Mouse (Mus musculus) heart, postnatal 0 days (tissue): ENCODE measurements around the gene Adora2b. TPM values are rescaled to one million over a fixed set of nuclear protein-coding genes. Genes with fewer than 3 reads are reported as not detected.
A peak's percentile ranks its signal among the peaks of the same experiment; 100 is the strongest.

Experiments used
- ATAC-seq: fragments of 200-750 bp; cut with Nextera tagmentation; 2 replicates; pipeline ENCODE4 v1.8.0; 2017; ENCODE audit warnings: low read depth, moderate number of reproducible peaks, moderate library complexity; ENCODE audit not compliant: insufficient read depth
- DNase-seq: peaks from one replicate; pipeline ENCODE4 v3.0.0-alpha.2; 2016; ENCODE audit warnings: low spot score
- H3K27ac ChIP-seq: fragments of 300-500 bp; sonication (generic); 2 replicates; pipeline ENCODE4 v1.5.1; 2014; ENCODE audit warnings: low read depth, mild to moderate bottlenecking
- H3K27me3 ChIP-seq: fragments of 300-500 bp; sonication (generic); 2 replicates; pipeline ENCODE4 v1.6.1; 2014; ENCODE audit warnings: low read length, mixed read lengths; ENCODE audit not compliant: control insufficient read depth, insufficient read depth
- H3K36me3 ChIP-seq: fragments of 300-500 bp; sonication (generic); replicated peaks from 2 replicates; pipeline ENCODE4 v1.6.1; 2014; ENCODE audit warnings: low read length, mixed read lengths; ENCODE audit not compliant: control insufficient read depth, insufficient read depth
- H3K4me1 ChIP-seq: fragments of 300-500 bp; sonication (generic); 2 replicates; pipeline ENCODE4 v1.6.1; 2014; ENCODE audit warnings: antibody characterized with exemption; ENCODE audit not compliant: control insufficient read depth, insufficient read depth
- H3K4me2 ChIP-seq: fragments of 300-500 bp; sonication (generic); 2 replicates; pipeline ENCODE4 v1.6.1; 2014; ENCODE audit warnings: low read depth, mild to moderate bottlenecking, low read length, moderate library complexity
- H3K4me3 ChIP-seq: fragments of 300-500 bp; sonication (generic); 2 replicates; pipeline ENCODE4 v1.5.1; 2014; ENCODE audit warnings: low read depth, low read length
- H3K9ac ChIP-seq: fragments of 300-500 bp; sonication (generic); replicated peaks from 2 replicates; pipeline ENCODE4 v1.6.1; 2014; ENCODE audit warnings: low read depth, low read length, mixed read lengths
- H3K9me3 ChIP-seq: fragments of 300-500 bp; sonication (generic); replicated peaks from 2 replicates; pipeline ENCODE4 v1.6.1; 2016; ENCODE audit warnings: low read length; ENCODE audit not compliant: control insufficient read depth
- CTCF ChIP-seq: IDR thresholded peaks from 2 replicates; pipeline ENCODE4 v1.5.1; 2016; ENCODE audit warnings: antibody characterized with exemption, control low read depth, low read depth
- EP300 ChIP-seq: IDR thresholded peaks from 2 replicates; pipeline ENCODE4 v1.6.1; 2016; ENCODE audit warnings: antibody characterized with exemption, low read depth
- WGBS: fragments of 180-500 bp; shearing (Covaris S2); extraction: QIAGEN DNeasy Blood & Tissue Kit; methylation state at CpG from one replicate; pipeline ENCODE4 v1.1.7; 2014; 5-methylcytosine and 5-hydroxymethylcytosine counted together
- polyA plus RNA-seq: library from polyadenylated mRNA; unstranded; fragments of >200 nt; fragmentation: Nextera tagmentation; extraction: Ambion mirVana; gene quantifications from 2 replicates; pipeline ENCODE4 v1.2.1, GENCODE M21; 2015
- total RNA-seq: library from RNA; depleted of rRNA; stranded (reverse); fragments of >200 nt; gene quantifications from 2 replicates; pipeline ENCODE4 v1.2.3, GENCODE M21; 2014; ENCODE audit warnings: low replicate concordance

The Adora2b gene
- total and polyA plus RNA-seq, 2 experiments from 2014 or later = 0.11 to 0.57 TPM

DNA sequence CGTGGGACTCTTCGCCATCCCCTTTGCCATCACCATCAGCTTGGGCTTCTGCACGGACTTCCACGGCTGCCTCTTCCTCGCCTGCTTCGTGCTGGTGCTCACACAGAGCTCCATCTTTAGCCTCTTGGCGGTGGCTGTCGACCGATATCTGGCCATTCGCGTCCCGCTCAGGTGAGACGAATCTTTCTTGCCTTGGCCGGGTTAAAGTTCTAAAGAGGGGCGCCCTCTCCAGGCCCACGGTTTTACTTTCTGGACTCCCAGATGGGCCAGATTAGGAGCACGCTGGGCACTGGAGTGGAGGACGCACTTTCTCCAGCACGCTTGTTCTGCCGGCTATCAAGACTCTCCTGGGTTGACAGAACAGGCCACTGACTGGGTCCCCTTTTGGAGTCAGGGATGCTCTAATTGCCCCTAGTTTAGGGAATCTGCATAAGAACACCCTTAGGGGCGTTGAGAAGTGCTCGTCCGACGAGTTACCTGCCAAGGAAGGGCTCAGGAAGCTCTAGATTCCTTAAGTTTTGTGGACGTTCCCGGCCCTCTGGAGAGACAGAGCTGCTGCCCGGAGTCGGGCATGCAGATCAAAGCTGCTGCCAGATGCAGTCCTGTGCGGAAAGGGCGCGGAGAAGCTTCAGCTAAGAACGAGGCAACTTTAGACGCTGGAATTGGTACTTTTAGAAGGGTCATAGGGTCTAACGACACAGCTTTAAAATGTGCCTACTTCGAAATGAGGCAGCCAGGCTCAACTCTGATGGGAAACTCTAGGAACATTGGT, 668 bp downstream of the Adora2b start:
- H3K9ac ChIP-seq = peak overlapping the region; percentile 10; the same call in 1 of the 2 replicates
- H3K4me1 ChIP-seq = peaks cover 8% of the 10 kb centered on the region
- ATAC-seq (no peak; the same call in 1 of the 2 replicates), DNase-seq (no peak)
- TF ChIP-seq EP300 = no peak
- no peak for TF ChIP-seq CTCF
- H3K36me3 ChIP-seq = no peaks in the 10 kb centered on the region
- H3K4me3 ChIP-seq = peak overlapping the region; percentile 58
- H3K27me3 ChIP-seq = peaks cover 47% of the 10 kb centered on the region
- WGBS = 6% methylated on average over 35 of the region's 35 CpGs
- no peaks in the 10 kb centered on the region for H3K9me3 ChIP-seq
- peak overlapping the region; percentile 96 for H3K4me2 ChIP-seq
- H3K27ac ChIP-seq = no peak overlapping the region

DNA sequence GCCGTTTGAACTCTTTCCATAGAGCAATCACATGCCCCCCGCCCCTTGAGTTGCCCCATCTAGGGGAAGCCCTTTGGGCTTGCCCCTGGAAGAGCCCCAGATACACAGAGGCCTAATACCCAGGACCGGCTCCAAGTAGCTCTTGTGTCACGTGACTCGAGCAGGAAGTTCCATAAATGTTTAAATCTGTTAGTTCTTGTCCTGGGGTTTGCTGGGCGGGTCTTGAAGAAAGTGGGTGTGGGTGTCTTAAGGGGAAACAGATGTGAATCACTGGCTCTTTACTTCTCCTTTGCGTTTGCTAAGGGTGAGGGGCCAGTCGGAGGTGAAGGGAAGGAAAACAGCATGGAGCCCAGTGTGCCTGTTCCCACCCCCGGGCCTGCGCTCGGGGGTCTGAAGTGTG, 2.3 kb downstream of the Adora2b start:
- H3K9ac ChIP-seq = no peak overlapping the region
- WGBS = 61% methylated on average over 11 of the region's 11 CpGs
- H3K27ac ChIP-seq = no peak overlapping the region
- peaks cover 8% of the 10 kb centered on the region for H3K4me1 ChIP-seq
- no peaks in the 10 kb centered on the region for H3K36me3 ChIP-seq
- no peaks in the 10 kb centered on the region for H3K9me3 ChIP-seq
- DNase-seq (no peak), ATAC-seq (no peak)
- H3K27me3 ChIP-seq = peaks cover 47% of the 10 kb centered on the region
- H3K4me2 ChIP-seq = no peak overlapping the region
- H3K4me3 ChIP-seq = no peak overlapping the region
- TF ChIP-seq EP300 (no peak), CTCF (no peak)

DNA sequence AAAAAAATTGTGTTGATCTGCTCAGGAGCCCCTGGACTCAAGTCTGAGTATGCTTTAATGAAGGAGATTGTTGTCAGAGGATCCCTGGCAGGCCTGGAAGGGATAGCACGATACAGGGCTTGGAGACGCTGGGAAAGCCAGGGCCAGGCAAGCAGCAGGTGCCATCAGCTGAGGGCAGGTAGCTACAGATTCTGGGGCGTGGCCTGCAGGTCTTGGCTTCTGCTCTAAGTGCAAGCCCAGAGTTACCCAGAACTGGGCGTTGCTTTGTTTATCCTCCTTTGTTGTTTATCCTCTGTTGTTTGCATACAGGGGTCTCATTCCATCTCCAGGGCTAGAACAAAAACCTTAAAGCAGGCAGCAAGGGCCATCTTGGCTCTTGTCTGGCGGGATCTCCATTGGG, 4.6 kb downstream of the Adora2b start:
- Histone ChIP-seq H3K9ac (no peak overlapping the region), H3K4me1 (peaks cover 8% of the 10 kb centered on the region), H3K27me3 (peaks cover 43% of the 10 kb centered on the region), H3K27ac (no peak overlapping the region), H3K9me3 (no peaks in the 10 kb centered on the region), H3K36me3 (no peaks in the 10 kb centered on the region), H3K4me3 (no peak overlapping the region), H3K4me2 (no peak overlapping the region)
- TF ChIP-seq CTCF (no peak), EP300 (no peak)
- DNase-seq (no peak), ATAC-seq (no peak)
- 82% methylated on average over 5 of the region's 5 CpGs for WGBS

DNA sequence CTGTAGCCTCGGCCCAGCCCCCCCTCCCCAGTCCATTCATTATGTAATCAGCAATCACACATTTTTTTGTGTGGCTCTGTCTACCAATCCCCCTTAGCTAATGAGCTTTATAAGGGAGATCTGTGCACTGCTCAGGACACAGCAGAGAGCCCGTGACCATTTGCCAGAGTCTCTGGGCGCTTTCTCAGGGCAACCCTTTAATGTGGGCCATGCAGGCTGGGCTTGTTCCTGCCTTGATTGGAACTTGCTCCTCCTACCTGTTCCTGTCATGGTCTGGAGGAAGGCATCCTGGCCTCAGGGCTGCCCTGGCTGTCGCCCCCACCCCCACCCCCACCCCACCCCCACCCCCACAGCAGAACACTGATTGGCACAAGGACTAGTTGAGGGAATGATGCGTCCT, 10.4 kb downstream of the Adora2b start:
- Histone ChIP-seq H3K27me3 (no peaks in the 10 kb centered on the region), H3K4me3 (no peak overlapping the region), H3K4me1 (no peaks in the 10 kb centered on the region), H3K27ac (no peak overlapping the region), H3K9ac (no peak overlapping the region), H3K9me3 (no peaks in the 10 kb centered on the region), H3K4me2 (no peak overlapping the region), H3K36me3 (no peaks in the 10 kb centered on the region)
- 55% methylated on average over 5 of the region's 5 CpGs for WGBS
- no peak for TF ChIP-seq CTCF
- DNase-seq (no peak), ATAC-seq (no peak)

DNA sequence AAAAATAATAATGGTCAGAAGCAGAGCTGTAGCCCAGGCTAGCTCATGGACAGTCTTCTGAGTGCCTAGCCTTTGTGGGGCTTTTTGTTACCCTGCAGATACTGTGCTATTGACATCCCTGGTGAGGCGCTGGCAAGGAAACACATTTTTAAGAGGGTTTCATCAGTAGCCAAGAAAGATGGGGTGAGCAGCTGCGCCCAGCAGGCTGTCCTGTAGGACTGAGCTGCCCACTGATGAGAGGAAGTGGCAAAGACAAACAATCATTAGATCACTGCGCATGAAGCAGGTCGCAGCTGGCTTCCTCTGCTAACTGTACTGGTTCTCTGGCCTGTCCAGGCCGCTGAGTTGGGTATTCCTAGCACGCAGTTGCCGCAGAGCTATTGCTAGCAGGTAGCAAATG, 14.8 kb downstream of the Adora2b start:
- H3K4me2 ChIP-seq = no peak overlapping the region
- WGBS = 75% methylated on average over 7 of the region's 7 CpGs
- DNase-seq (no peak), ATAC-seq (no peak)
- H3K4me1 ChIP-seq = no peaks in the 10 kb centered on the region
- no peak overlapping the region for H3K4me3 ChIP-seq
- no peaks in the 10 kb centered on the region for H3K27me3 ChIP-seq
- TF ChIP-seq EP300 (no peak), CTCF (no peak)
- H3K36me3 ChIP-seq = no peaks in the 10 kb centered on the region
- no peaks in the 10 kb centered on the region for H3K9me3 ChIP-seq
- H3K27ac ChIP-seq = no peak overlapping the region
- no peak overlapping the region for H3K9ac ChIP-seq

DNA sequence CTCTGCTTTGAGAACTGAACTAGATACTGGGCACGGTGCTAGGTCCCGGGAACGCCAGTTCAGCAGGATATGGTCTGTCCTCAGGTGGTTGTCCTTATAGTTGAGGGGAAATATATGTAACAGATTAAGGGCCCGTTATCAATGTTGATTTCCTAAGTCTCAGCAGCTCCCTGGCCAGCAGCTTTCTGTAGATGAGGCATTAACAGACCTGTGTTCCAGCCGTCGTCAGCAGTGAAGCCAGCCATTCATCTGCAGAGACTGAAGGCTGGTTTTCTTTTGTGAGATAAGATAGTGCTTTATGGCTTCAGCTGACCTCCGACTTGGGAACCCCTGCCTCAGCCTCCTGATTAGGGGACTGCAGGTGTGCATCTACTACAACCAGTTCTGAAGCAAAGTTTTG, 15.2 kb downstream of the Adora2b start:
- Histone ChIP-seq H3K4me3 (no peak overlapping the region), H3K9me3 (no peaks in the 10 kb centered on the region), H3K27me3 (no peaks in the 10 kb centered on the region), H3K27ac (no peak overlapping the region), H3K4me1 (no peaks in the 10 kb centered on the region), H3K9ac (no peak overlapping the region), H3K36me3 (no peaks in the 10 kb centered on the region), H3K4me2 (no peak overlapping the region)
- DNase-seq (no peak), ATAC-seq (no peak)
- TF ChIP-seq CTCF (no peak), EP300 (no peak)
- 40% methylated on average over 7 of the region's 7 CpGs for WGBS
